Mouse (Mus musculus): Measurements from ENCODE around the gene Sh3bp5.

- TF ChIP-seq CTCF (IDR thresholded peaks at IDR 0.05): no peak
- TF ChIP-seq EP300 (IDR thresholded peaks at IDR 0.05): no peak
These were observed 2.1 kb upstream of the Sh3bp5 start for GRCm38 (mm10) chr14:31437826-31438529.
